Mouse (Mus musculus): Measurements from ENCODE around the gene Caprin1.

- TF ChIP-seq EP300 (IDR thresholded peaks at IDR 0.05; ENCODE audit: low read depth) (no peak), CTCF (IDR thresholded peaks at IDR 0.05; ENCODE audit: low read depth) (no peak)
Observed at GRCm38 (mm10) chr2:103761993-103762392, 35.5 kb downstream of the Caprin1 start.
